Mouse (Mus musculus) layer of hippocampus, adult 8-10 months (tissue): ENCODE measurements around the gene Asxl2. TPM values are rescaled to one million over a fixed set of nuclear protein-coding genes. Genes with fewer than 3 reads are reported as not detected.
"Not testable (repeated sequence)": the region's sequence is repeated elsewhere in the genome, so short reads cannot be mapped to it uniquely, and the experiment has no call there.

Experiments used
- DNase-seq, 2 experiments: peaks; one replicate each; pipeline ENCODE4 v3.0.0; 2022; ENCODE audit warnings: low spot score in 2 of 2
- total RNA-seq, 4 experiments: library from RNA; stranded (reverse); gene quantifications; 2 replicates each; pipeline ENCODE4 v1.2.4; 2022

The Asxl2 gene
- total RNA-seq, 4 experiments from 2014 or later, result 31.1 to 34.9 (median 33.2) TPM

- DNase-seq, result no peak
Observed at GRCm38 (mm10) chr12:3427891-3428775, 1.5 kb downstream of the Asxl2 start.

GRCm38 (mm10) chr12:3429681-3430442, 3.2 kb downstream of the Asxl2 start:
- DNase-seq, result no peak

GRCm38 (mm10) chr12:3430443-3430753, 3.7 kb downstream of the Asxl2 start:
- no peak for DNase-seq

GRCm38 (mm10) chr12:3430985-3431384, 4.3 kb downstream of the Asxl2 start:
- DNase-seq, result no peak

GRCm38 (mm10) chr12:3433736-3434135, 7.1 kb downstream of the Asxl2 start:
- DNase-seq, result no peak

- DNase-seq, result no peak
Observed at GRCm38 (mm10) chr12:3436446-3436845, 9.8 kb downstream of the Asxl2 start.

DNA sequence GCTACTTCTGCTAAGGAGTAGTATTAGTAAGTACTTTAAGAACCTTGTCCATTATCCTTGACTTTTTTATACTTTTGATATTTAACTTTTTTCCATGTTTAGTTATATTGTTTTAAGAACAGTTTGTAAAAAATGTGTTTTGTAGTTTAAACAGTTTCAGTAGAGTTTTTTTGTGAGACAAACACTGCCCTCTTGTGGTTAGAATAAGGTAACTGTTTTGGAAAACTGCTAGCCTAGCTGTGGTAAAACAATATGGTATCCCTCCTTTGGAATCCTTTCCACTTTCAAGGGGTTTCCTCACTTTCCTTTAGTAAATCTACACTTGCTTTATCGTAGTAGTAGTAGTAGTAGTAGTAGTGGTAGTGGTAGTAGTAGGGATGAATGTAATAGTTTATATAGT, 11.2 kb downstream of the Asxl2 start:
- no peak for DNase-seq

DNA sequence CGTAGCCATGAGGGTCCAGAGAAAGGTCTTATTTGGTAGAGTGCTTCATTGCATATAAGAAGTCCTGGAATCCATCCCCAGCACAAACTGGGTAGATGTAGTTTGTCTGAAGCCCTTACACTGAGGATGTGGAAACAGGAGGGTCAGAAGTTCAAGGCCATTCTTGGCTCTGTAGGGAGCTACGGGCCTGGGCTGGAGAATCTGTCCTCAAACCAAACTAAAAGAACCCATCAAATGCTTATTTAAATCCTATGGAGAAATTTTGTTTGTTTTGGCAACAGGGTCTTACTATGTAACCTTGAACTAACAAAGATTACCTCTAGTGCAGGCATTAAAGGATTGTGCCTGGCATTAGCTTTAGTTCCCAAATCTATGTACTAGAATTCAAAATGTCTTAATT, 14.3 kb downstream of the Asxl2 start:
- DNase-seq, result no peak

GRCm38 (mm10) chr12:3441361-3441760, 14.7 kb downstream of the Asxl2 start:
- no peak for DNase-seq

- no peak for DNase-seq
Observed at GRCm38 (mm10) chr12:3453554-3453953, 26.9 kb downstream of the Asxl2 start.

- no peak for DNase-seq
Observed at GRCm38 (mm10) chr12:3463087-3463486, 36.4 kb downstream of the Asxl2 start.

DNA sequence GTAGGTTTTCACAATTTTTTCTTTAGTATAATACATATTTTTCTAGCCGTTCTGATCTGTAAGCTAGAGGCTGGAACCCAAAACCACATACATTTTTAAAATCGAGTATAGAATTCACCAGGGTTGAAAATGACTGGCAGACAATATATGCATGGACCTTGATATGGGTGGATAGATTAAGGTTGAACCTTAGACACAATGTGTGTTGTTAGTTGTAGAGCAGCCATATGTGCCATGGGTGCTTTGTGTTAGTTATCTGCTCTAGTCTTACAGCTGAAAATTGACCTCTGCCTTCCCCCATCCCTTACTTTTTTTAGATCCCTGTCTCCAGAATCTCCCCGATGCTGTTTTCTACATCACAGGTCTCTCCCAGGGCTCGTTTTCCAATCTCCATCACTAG, 73.0 kb downstream of the Asxl2 start:
- DNase-seq, result no peak

GRCm38 (mm10) chr12:3500071-3500470, 73.4 kb downstream of the Asxl2 start:
- no peak for DNase-seq

DNA sequence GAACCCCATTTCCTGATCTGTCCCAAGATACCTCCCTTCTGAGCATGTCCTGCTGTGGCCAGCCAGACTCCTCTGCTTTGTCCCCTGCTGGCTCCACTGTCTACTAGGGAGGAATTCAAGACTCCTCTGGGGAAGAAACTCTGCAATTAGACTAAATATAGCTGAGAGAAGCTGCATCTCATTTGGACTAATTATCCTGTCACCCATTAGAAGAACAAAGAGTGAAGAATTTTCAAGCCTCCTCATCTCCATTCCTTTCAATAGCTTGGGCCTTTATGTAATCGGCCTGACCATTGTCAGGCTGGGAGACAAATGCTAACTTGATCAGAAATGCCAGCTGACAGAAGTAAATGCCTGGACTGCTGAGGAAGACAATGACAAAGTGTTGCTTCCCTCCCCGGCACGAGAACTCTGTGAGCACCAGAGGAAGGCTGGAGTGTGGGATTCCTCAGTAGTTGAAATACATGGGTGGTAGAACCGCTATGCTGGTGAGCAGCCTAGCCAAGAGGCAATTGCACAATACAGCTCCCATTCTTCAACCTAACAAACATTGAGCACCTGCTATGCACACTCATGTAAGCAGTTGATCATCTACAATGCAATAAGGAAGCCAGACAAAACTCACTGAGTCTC, 92.1 kb downstream of the Asxl2 start:
- DNase-seq, result peak in 1 of 2 experiments; percentile 14

DNA sequence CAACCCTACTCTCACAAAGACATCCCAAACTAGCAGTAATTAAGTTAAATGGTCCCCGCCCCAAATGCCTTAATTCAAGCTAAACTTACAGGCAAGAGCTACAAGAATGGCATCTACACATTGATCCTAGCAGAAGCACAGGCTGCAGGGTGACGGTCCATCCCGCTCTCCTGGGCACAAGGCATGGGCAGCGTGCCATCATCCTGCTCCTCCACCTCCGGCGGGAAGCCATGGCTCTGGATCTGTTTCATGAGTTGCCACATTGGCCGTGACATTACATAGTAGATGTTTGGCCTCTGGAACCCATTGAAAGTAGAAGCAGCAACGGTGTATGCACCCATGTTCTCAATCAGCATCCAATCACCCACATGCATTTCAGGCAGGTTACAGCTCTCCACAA, 95.1 kb downstream of the Asxl2 start:
- not testable (repeated sequence) for DNase-seq

DNA sequence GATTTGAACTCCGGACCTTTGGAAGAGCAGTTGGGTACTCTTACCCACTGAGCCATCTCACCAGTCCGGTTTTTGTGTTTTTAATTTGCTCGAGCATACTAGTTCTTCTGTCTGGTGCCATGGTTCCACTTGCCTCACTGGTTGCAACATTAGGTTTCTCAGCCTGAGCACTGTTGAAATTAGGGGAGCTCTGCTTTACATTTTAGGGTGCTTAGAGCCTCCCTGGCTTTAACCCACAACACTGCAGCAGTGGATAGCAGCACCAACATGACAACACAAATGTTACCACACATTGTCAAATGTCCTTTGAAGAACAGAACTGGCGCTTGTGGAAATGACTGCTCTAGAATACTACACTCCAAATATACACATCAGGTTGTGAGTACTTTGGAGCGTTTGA, 98.9 kb downstream of the Asxl2 start:
- no peak for DNase-seq

DNA sequence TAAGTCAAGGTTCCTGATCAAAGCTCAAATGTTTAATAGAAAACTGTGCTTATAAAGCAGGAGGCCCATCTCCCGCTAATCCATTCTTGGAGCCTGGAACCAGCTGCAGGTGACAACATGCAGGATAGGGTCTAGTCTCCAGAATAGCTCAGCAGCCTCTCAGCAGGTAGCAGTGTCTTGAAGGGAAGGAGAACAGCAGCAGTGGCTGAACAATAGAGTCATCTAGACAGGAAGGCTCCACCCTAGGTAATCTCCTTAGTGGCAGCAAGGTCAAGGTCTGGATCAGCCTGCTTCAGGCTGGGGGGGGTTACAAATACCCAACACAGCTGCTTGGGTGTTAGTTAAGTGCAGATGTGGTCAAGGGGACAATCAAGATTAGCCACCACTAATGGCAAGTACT, 108.8 kb downstream of the Asxl2 start:
- not testable (repeated sequence) for DNase-seq

GRCm38 (mm10) chr12:3537616-3538015, 111.0 kb downstream of the Asxl2 start:
- no peak for DNase-seq

GRCm38 (mm10) chr12:3538036-3538435, 111.4 kb downstream of the Asxl2 start:
- DNase-seq, result no peak

- DNase-seq, result no peak
Observed at GRCm38 (mm10) chr12:3539605-3540004, 112.9 kb downstream of the Asxl2 start.

DNA sequence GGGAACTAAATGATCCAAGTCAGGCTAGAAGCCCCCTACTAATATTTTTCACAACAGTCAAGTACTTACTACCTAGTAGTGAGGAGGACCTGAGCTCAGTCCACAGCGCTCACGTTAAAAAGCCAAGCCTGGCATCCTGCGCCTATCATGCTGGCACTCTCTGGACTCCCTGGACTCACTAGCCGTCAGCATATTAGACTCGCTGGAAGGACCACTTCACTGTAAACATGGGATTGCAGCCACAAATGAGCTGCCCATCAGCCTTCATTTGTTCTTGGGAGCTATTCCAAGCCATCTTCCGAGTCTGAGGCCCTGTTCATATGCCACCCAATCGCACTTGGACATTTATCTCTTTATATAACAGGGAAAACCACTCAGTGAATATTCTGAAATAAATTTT, 114.2 kb downstream of the Asxl2 start:
- no peak for DNase-seq

DNA sequence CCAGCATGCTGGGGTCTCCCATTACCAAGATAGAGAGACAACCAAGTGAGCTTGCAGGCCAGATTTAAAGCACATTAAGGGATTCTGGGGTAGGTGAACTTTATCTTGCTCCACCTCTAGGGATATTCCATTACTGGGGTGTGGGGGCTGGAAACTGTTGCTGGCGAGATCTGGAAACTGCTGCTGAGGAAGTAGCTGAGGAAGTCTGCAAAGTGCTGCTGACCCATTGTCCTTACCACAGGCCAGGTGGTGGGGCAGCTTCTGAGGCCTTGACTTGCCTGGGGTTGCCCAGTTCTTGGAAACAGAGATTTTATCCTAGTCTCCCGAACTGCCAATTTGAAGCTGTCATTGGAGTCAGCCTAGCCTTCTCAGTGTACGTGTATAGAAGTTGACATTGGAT, 118.8 kb downstream of the Asxl2 start:
- no peak for DNase-seq
